Mouse (Mus musculus) liver, embryonic 13.5 days (tissue): ENCODE results near the gene Zfp846. TPM values are rescaled to one million over a fixed set of nuclear protein-coding genes. Genes with fewer than 3 reads are reported as not detected.
A peak's percentile ranks its signal among the peaks of the same experiment; 100 is the strongest.
"Not testable (repeated sequence)": the region's sequence is repeated elsewhere in the genome, so short reads cannot be mapped to it uniquely, and the experiment has no call there.

ENCODE experiments used
- ATAC-seq: fragments of 200-750 bp; cut with Nextera tagmentation; 2 replicates; pipeline ENCODE4 v1.8.0; 2017; ENCODE audit warnings: low read depth, mild to moderate bottlenecking, moderate number of reproducible peaks, moderate library complexity
- DNase-seq: peaks from one replicate; pipeline ENCODE4 v3.0.0; 2022
- H3K27ac ChIP-seq: fragments of 300-500 bp; sonication (generic); 2 replicates; pipeline ENCODE4 v1.5.1; 2015; ENCODE audit warnings: moderate library complexity, mild to moderate bottlenecking, inconsistent platforms
- H3K27me3 ChIP-seq: fragments of 300-500 bp; sonication (generic); 2 replicates; pipeline ENCODE4 v1.6.1; 2015; ENCODE audit warnings: mild to moderate bottlenecking, inconsistent platforms
- H3K36me3 ChIP-seq: fragments of 300-500 bp; sonication (generic); 2 replicates; pipeline ENCODE4 v1.6.1; 2015; ENCODE audit warnings: mild to moderate bottlenecking, inconsistent platforms
- H3K4me1 ChIP-seq: fragments of 300-500 bp; sonication (generic); replicated peaks from 2 replicates; pipeline ENCODE4 v1.6.1; 2015; ENCODE audit warnings: inconsistent platforms
- H3K4me2 ChIP-seq: fragments of 300-500 bp; sonication (generic); 2 replicates; pipeline ENCODE4 v1.6.1; 2015; ENCODE audit warnings: inconsistent platforms, mild to moderate bottlenecking, moderate library complexity
- H3K4me3 ChIP-seq: fragments of 300-500 bp; sonication (generic); replicated peaks from 2 replicates; pipeline ENCODE4 v1.5.1; 2015; ENCODE audit warnings: mild to moderate bottlenecking, inconsistent platforms
- H3K9ac ChIP-seq: fragments of 300-500 bp; sonication (generic); 2 replicates; pipeline ENCODE4 v1.6.1; 2015; ENCODE audit warnings: mild to moderate bottlenecking, inconsistent platforms
- H3K9me3 ChIP-seq: fragments of 300-500 bp; sonication (generic); replicated peaks from 2 replicates; pipeline ENCODE4 v1.6.1; 2016; ENCODE audit warnings: inconsistent platforms
- WGBS: fragments of 180-500 bp; shearing (Covaris S2); methylation state at CpG from one replicate; pipeline ENCODE4 v1.1.7; 2015; ENCODE audit not compliant: insufficient replicate concordance; 5-methylcytosine and 5-hydroxymethylcytosine counted together
- polyA plus RNA-seq: library from polyadenylated mRNA; unstranded; fragments of >200 nt; fragmentation: Nextera tagmentation; extraction: Ambion mirVana; gene quantifications from 2 replicates; pipeline ENCODE4 v1.2.1, GENCODE M21; 2015

Zfp846 gene
- polyA plus RNA-seq, 1 experiment from 2014 or later = 2.3 TPM

- H3K9ac ChIP-seq = no peak overlapping the region
- no peak overlapping the region for H3K4me2 ChIP-seq
- H3K4me3 ChIP-seq = no peak overlapping the region
- WGBS = 66% methylated on average over 2 of the region's 2 CpGs
- no peaks in the 10 kb centered on the region for H3K36me3 ChIP-seq
- no peak overlapping the region for H3K27ac ChIP-seq
- peaks cover 3% of the 10 kb centered on the region; the same call in 1 of the 2 replicates for H3K27me3 ChIP-seq
- ATAC-seq = no peak
- H3K4me1 ChIP-seq = peaks cover 7% of the 10 kb centered on the region
- H3K9me3 ChIP-seq = no peaks in the 10 kb centered on the region
- DNase-seq = no peak
These were observed 4.5 kb upstream of the Zfp846 start for GRCm38 (mm10) chr9:20576591-20576990.

GRCm38 (mm10) chr9:20601270-20601669, 20.2 kb downstream of the Zfp846 start:
- DNase-seq (no peak), ATAC-seq (no peak)
- Histone ChIP-seq H3K9me3 (no peaks in the 10 kb centered on the region), H3K27me3 (no peaks in the 10 kb centered on the region), H3K4me1 (no peaks in the 10 kb centered on the region), H3K4me3 (no peak overlapping the region), H3K4me2 (no peak overlapping the region), H3K36me3 (no peaks in the 10 kb centered on the region), H3K27ac (no peak overlapping the region), H3K9ac (no peak overlapping the region)
- 55% methylated on average over 6 of the region's 6 CpGs for WGBS

GRCm38 (mm10) chr9:20606269-20606668, 25.2 kb downstream of the Zfp846 start:
- no peak for DNase-seq
- ATAC-seq = no peak
- 77% methylated on average over 1 of the region's 1 CpGs for WGBS

GRCm38 (mm10) chr9:20607100-20607974, 26.2 kb downstream of the Zfp846 start:
- H3K9ac ChIP-seq = peak overlapping the region; percentile 83
- ATAC-seq (peak; percentile 88), DNase-seq (peak; percentile 79)
- H3K4me3 ChIP-seq = peak overlapping the region; percentile 79
- H3K27me3 ChIP-seq = no peaks in the 10 kb centered on the region
- peaks cover 7% of the 10 kb centered on the region for H3K4me1 ChIP-seq
- no peaks in the 10 kb centered on the region for H3K36me3 ChIP-seq
- no peaks in the 10 kb centered on the region for H3K9me3 ChIP-seq
- under 1% methylated on average over 57 of the region's 57 CpGs for WGBS
- peak overlapping the region; percentile 88 for H3K27ac ChIP-seq
- H3K4me2 ChIP-seq = peak overlapping the region; percentile 86

More at GRCm38 (mm10) chr9:20606269-20606668, 25.2 kb downstream of the Zfp846 start:
- H3K27ac ChIP-seq = no peak overlapping the region
- no peaks in the 10 kb centered on the region for H3K27me3 ChIP-seq
- peaks cover 7% of the 10 kb centered on the region for H3K4me1 ChIP-seq
- peak overlapping the region; percentile 83; the same call in 1 of the 2 replicates for H3K9ac ChIP-seq
- no peak overlapping the region for H3K4me3 ChIP-seq
- H3K9me3 ChIP-seq = no peaks in the 10 kb centered on the region
- H3K4me2 ChIP-seq = peak overlapping the region; percentile 86; the same call in 1 of the 2 replicates
- no peaks in the 10 kb centered on the region for H3K36me3 ChIP-seq

GRCm38 (mm10) chr9:20609831-20610464, 28.9 kb downstream of the Zfp846 start:
- H3K27ac ChIP-seq = no peak overlapping the region
- H3K4me1 ChIP-seq = peaks cover 7% of the 10 kb centered on the region
- no peaks in the 10 kb centered on the region for H3K27me3 ChIP-seq
- no peaks in the 10 kb centered on the region for H3K36me3 ChIP-seq
- 59% methylated on average over 5 of the region's 5 CpGs for WGBS
- no peak overlapping the region for H3K4me2 ChIP-seq
- H3K4me3 ChIP-seq = no peak overlapping the region
- ATAC-seq (no peak), DNase-seq (no peak)
- H3K9ac ChIP-seq = no peak overlapping the region
- H3K9me3 ChIP-seq = no peaks in the 10 kb centered on the region

GRCm38 (mm10) chr9:20611976-20612375, 30.9 kb downstream of the Zfp846 start:
- Histone ChIP-seq H3K9me3 (no peaks in the 10 kb centered on the region), H3K4me1 (peaks cover under 1% of the 10 kb centered on the region), H3K4me3 (no peak overlapping the region), H3K9ac (no peak overlapping the region), H3K27me3 (no peaks in the 10 kb centered on the region), H3K27ac (no peak overlapping the region), H3K4me2 (no peak overlapping the region), H3K36me3 (no peaks in the 10 kb centered on the region)
- DNase-seq = no peak
- ATAC-seq = no peak
- 64% methylated on average over 5 of the region's 5 CpGs for WGBS

GRCm38 (mm10) chr9:20616685-20617084, 35.6 kb downstream of the Zfp846 start:
- Histone ChIP-seq H3K9me3 (no peaks in the 10 kb centered on the region), H3K4me1 (no peaks in the 10 kb centered on the region), H3K27me3 (no peaks in the 10 kb centered on the region), H3K36me3 (no peaks in the 10 kb centered on the region), H3K9ac (no peak overlapping the region), H3K27ac (no peak overlapping the region), H3K4me2 (no peak overlapping the region), H3K4me3 (no peak overlapping the region)
- DNase-seq (no peak), ATAC-seq (no peak)
- 66% methylated on average over 2 of the region's 2 CpGs for WGBS

GRCm38 (mm10) chr9:20631332-20631731, 50.2 kb downstream of the Zfp846 start:
- DNase-seq (no peak), ATAC-seq (no peak)
- Histone ChIP-seq H3K9ac (no peak overlapping the region), H3K4me3 (no peak overlapping the region), H3K36me3 (no peaks in the 10 kb centered on the region), H3K27ac (no peak overlapping the region), H3K9me3 (no peaks in the 10 kb centered on the region), H3K4me2 (no peak overlapping the region), H3K4me1 (no peaks in the 10 kb centered on the region), H3K27me3 (no peaks in the 10 kb centered on the region)
- WGBS = 74% methylated on average over 2 of the region's 2 CpGs

- WGBS = 75% methylated on average over 8 of the region's 8 CpGs
- not testable (repeated sequence) for H3K9ac ChIP-seq, H3K9me3 ChIP-seq
These were observed 54.6 kb downstream of the Zfp846 start for GRCm38 (mm10) chr9:20635676-20636075.

GRCm38 (mm10) chr9:20636256-20636655, 55.2 kb downstream of the Zfp846 start:
- 75% methylated on average over 3 of the region's 3 CpGs for WGBS
- Histone ChIP-seq H3K27me3 (no peaks in the 10 kb centered on the region), H3K9me3 (no peaks in the 10 kb centered on the region), H3K4me3 (no peak overlapping the region), H3K36me3 (peaks cover 28% of the 10 kb centered on the region), H3K4me2 (no peak overlapping the region), H3K9ac (no peak overlapping the region), H3K4me1 (peaks cover 10% of the 10 kb centered on the region), H3K27ac (no peak overlapping the region)
- no peak for DNase-seq
- ATAC-seq = no peak

More at GRCm38 (mm10) chr9:20635676-20636075, 54.6 kb downstream of the Zfp846 start:
- H3K27me3 ChIP-seq, H3K4me2 ChIP-seq, H3K4me1 ChIP-seq, H3K4me3 ChIP-seq, H3K27ac ChIP-seq, DNase-seq, ATAC-seq: not testable (repeated sequence)
- H3K36me3 ChIP-seq = peaks cover 28% of the 10 kb centered on the region

- no peak overlapping the region for H3K27ac ChIP-seq
- WGBS = 68% methylated on average over 2 of the region's 2 CpGs
- H3K4me2 ChIP-seq = no peak overlapping the region
- DNase-seq (no peak), ATAC-seq (no peak)
- no peaks in the 10 kb centered on the region for H3K27me3 ChIP-seq
- no peak overlapping the region for H3K9ac ChIP-seq
- peaks cover 15% of the 10 kb centered on the region for H3K4me1 ChIP-seq
- H3K4me3 ChIP-seq = no peak overlapping the region
- H3K9me3 ChIP-seq = no peaks in the 10 kb centered on the region
- H3K36me3 ChIP-seq = peaks cover 28% of the 10 kb centered on the region
These were observed 55.7 kb downstream of the Zfp846 start for GRCm38 (mm10) chr9:20636790-20637189.
